Mouse (Mus musculus) cerebellum, postnatal 36 days (tissue): ENCODE data around the gene Olfr93.
"Not testable (repeated sequence)": the region's sequence is repeated elsewhere in the genome, so short reads cannot be mapped to it uniquely, and the experiment has no call there.

Experiments
- DNase-seq, 2 experiments: peaks; one replicate each; pipeline ENCODE4 v3.0.0; 2021 to 2022; ENCODE audit warnings: mixed read lengths in 2 of 2

Gene Olfr93

DNA sequence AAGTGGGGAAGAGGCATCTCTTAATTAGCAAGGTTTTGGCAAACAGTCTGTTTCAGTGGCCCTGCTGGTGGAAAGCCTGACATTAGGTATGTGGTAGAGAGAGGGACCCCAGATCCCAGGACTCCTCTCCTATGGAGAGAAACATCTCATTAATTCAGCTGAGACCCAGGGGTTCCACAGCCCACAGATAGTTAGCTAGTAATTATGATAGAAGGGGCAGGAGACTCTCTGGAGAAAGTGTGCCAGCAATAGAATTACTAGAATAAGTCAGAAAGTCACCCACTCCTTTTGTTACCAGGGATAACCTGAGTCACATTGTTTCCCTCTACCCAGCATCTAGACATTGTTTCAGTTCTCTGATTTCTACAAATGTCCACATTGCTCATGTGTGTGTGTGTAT is at the start of gene Olfr93:
Olfr93 (minus strand) TSS at position 101 of the 400 bp plus-strand sequence.
- DNase-seq = no peak

DNA sequence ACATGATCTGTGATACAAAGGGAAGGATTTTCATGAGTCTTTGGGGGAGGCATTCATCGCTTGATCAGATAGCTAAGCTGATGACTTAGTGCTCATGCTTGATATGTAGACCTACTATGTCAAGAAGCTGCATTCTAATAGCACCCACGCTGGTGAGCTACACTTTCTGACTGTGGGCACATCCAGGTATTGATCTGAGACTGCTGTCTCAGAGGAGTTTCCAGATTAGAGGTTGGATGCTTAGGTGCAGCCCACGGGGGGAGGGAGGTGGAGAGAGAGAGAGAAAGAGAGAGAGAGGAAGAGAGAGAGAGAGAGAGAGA is 42.6 kb upstream of the Olfr93 start:
- DNase-seq = no peak

DNA sequence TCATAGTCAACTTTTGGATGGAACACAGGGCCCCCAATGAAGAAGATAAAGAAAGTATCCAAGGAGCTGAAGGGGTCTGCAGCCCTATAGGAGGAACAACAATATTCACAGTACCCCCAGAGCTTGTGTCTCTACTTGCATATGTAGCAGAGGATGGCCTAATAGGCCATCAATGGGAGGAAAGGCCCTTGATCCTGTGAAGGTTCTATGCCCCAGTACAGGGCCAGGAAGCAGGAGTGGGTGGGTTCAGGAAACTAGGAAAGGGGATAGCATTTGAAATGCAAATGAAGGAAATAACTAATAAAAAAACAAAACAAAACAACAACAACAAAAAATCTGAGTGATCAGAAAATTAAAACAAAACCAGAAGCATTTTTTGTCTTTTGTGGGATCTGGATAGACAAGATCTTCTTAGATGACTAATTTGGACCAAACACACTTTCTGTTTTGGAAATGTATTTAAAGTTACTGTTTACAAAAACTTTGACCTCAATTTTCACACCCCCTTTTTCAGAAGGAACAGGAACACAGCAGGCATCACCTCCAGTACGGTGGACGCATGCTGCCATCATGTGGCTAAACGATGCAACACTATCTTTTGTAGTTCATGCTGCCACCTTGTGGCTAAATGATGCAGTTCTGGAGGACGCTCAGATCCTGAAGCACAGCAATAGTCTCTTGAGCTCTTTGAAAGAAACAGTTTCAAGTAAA is 42.1 kb upstream of the Olfr93 start:
- DNase-seq = peak; percentile 70 to 81

DNA sequence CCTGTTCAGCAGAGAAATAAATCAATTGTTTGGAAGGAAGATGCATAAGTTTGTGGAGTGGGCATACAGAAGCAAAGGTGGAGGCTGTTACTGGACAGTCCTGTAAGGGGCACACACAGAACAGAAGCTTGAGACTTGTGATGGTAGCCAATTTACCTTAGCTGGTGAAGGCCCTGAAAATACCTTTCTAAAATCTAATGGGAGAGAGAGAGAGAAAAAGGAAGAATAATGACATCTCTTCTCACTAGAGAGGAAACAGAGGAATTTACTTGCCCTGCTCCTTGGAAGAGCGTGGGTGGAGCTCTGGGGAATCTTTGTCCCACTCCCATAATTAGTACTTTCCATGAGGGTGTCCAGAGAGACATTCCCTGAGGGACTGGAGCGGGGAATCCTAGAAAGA is 39.6 kb upstream of the Olfr93 start, which contains the start of gene Olfr94:
Olfr94 (minus strand) TSS at position 101 of the 400 bp plus-strand sequence.
- no peak for DNase-seq

DNA sequence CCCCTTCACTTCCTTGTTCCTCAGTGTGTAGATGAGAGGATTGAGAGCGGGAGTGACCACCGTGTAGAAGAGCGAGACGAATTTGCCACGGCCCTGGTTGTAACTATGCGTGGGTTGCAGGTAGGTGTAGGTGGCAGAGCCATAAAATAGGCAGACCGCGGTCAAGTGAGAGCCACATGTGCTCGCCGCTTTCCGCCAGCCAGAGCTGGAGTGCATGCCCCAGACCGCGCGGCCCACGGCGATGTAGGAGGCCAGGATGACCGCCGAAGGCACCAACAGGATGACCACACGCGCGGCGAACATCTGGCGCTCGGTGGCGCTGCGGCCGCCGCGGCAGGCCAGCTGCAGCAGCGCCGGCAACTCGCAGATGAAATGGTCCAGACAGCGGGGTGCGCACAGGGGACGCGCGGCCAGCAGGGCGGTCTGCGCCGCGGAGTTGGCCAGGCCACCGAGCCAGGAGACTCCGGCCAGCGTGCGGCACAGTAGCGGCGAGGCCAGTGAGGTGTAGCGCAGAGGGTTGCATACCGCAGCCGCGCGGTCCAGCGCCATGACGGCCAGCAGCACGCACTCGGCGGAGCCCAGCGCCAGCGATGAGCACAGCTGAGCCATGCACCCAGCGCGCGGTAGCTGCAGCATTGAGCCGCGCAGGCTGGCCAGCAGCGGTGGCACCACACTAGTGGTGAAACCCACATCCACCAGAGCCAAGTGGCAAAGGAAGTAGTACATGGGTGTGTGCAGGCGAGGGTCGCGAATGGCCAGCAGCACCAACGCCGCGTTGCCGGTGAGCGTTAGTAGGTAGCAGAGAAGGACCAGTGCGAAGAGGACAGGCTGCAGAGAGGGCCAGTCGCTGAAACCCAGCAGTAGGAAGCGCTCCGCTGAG is 35.8 kb upstream of the Olfr93 start:
- peak; percentile 4 to 10 for DNase-seq

DNA sequence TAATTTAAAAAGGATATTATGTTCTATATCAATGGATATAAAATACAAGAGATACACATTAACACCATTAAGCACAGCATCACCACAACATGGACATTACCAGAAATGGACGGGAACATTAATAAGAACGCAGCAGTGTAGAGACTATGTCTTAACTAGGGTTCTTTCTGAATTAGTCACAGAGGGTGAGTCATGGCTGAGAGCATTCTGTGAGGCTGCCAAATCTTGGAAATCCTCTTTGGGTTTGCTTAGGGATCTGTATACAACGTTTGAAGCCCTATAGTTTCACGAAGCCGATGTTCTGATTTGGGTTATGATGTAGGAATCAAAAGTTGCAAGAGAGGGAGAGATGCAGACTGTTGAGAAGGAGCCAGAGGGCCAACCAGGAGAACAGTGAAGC is 33.5 kb upstream of the Olfr93 start:
- no peak for DNase-seq

DNA sequence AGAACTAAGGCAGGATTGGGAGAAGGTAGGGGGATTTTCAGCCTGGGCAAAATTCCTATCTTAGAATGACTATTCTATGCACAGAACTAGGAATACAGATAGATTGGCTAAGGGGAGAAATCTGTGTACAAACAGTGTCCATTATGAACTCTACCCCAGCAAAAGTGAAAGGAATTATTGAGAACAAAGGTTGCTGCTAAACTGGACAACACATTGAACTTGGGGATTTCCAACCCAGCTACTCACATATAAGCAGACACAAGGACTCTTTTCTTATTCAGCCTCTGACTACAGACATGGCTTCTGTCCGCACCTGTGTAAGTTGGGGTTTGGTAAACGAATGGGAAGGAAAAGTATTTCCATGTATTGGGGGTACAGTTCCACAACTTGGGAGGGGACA is 32.4 kb upstream of the Olfr93 start, which contains the start of gene Ubd:
Ubd (plus strand) TSS at position 237 of the 400 bp plus-strand sequence.
- DNase-seq = no peak

DNA sequence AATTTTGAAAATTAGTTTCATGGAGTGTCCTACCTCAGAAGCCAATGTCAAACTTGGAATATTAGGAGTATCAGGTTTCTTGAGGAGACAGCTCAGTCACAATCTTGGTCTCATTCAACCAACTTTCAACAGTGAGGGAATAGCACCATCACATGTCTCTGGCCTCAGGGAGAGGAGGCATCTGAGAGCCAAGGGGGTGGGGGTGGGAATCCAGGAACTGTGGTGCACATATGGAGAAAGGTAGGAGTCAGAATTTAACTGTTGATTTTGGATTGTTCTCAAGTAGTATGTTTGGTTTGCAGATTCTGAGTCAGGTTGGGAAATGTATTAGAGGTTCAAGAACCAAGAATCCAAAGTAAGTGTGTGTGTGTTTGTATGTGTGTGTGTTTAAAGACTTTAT is 31.7 kb upstream of the Olfr93 start:
- DNase-seq = no peak

DNA sequence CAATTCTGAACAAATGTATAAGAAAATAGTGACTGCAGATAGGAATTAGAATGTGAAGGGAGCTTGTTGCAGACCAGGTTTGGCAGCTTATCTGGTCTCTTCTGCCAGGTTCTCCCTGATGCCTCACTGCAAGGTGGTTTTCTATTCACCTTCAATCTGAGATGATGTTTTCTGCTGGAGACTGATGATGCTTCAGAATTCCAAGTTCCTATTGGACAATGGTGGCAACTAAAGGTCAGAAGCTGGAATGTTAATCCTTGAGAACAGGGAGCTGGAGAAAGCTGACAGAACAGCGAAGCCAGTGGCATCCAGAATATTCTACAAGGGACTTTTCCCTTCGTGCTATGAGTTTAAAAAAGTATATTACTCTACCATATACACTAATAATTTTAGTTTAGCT is 29.4 kb upstream of the Olfr93 start:
- DNase-seq = peak in 1 of 2 experiments; percentile 36

DNA sequence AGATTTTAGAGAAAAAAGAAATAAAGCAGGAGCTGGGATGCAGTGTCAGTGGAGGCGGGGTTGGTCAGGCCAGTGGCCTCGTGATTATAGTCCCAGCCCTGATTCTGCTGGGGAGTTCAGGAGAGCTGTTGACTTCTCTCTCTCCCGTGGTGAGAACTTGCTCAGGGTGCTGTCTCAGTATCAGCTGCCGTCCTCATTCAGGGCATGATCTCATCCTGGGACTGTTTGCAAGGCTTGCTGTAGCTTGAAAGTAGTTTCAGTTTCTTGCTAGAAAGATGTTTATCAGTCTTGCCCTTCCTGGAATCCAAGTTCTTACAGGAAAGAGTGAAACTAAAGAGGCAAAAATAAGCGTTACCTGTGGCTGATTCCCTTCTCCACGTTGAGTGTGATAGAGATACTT is 24.2 kb upstream of the Olfr93 start:
- no peak for DNase-seq

DNA sequence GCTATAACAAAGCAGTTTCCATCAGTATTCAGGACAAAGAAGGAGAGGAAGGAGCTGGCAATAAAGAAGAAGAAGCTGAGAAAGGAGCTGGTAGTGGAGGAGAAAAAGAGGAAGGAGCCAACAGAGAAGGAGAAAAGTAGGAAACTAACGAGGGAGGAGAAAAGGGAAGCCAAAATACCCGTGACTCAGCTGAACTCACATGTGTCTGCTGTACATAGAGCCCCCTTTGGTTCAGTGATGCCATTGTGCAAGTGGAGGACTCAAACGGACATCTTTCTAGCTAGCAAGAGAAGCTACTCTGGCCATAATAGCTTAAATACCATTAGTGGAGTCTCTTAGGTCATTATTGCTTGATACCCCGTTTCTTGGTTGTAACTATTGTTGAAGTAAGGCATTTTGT is 29.9 kb downstream of the Olfr93 start:
- not testable (repeated sequence) for DNase-seq

DNA sequence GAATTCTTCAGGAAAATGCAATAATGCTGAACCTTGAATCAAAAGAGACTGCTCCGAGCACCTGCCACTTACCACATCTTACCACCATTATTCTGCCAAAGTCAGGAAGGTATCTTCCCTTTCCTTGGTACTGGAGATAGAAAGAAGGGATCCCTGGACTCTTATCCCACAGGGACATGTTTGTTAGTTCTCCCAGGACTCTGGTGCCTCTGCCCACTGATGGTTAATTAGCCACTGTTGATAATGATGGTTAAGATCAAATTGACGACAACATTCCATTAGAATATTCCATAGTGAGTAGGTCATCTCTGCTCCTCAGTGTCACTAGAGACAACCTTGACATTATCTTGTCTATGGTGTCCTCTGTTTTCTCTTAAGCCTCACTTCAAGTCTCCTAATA is 41.3 kb downstream of the Olfr93 start, which contains the start of gene Olfr92:
Olfr92 (minus strand) TSS at position 101 of the 400 bp plus-strand sequence.
- no peak for DNase-seq

DNA sequence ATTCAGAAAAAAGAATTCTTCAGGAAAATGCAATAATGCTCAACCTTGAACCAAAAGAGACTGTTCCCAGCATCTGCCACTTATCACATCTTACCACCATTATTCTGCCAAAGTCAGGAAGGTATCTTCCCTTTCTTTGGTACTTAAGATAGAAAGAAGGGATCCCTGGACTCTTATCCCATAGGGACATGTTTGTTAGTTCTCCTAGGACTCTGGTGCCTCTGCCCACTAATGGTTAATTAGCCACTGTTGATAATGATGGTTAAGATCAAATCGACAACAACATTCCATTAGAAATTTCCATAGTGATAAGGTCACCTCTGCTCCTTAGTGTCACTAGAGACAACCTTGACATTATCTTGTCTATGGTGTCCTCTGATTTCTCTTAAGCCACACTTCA is 63.1 kb downstream of the Olfr93 start, which contains the start of gene Olfr91:
Olfr91 (minus strand) TSS at position 101 of the 400 bp plus-strand sequence.
- no peak for DNase-seq

DNA sequence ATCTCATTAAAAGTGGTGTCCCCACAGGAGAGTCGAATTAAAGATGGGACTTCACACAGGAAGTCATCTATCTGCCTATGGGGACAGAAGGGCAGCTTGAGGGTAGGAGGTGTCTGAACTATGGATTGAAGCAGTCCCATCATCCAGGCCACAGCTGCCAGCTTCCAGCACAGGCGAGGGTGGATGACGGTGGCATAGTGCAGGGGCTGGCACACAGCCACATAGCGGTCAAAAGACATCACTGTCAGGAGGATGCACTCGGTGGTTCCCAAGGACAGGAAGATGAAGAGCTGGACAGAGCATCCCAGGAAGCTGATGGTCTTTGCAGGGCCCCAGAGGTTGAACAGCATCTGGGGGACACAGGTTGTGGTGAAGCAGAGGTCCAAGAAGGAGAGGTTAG is 68.0 kb downstream of the Olfr93 start:
- no peak for DNase-seq

DNA sequence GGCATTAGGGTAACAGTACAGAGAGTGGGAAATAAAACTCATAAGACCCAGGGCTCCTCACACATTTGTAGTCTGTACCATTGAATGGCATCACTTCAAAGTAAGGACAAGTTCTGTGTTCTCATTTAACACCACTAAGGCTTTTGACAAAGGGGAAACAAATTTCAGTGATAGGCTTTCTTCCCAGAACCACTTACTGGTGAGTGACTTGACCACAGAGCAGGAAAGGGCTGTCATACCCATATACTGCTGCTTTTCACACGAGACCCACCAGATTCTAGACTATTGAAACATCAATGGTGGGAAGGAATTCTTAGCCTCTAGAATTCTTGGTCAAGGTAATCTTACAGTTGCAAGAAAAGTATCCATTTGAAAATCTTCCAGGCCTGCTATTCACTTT is 69.1 kb downstream of the Olfr93 start:
- DNase-seq = no peak
